Mouse (Mus musculus): ENCODE measurements around the gene Pcp4.

Gene Pcp4

GRCm38 (mm10) chr16:96491530-96491929, 24.1 kb downstream of the Pcp4 start:
- DNase-seq = no peak

DNA sequence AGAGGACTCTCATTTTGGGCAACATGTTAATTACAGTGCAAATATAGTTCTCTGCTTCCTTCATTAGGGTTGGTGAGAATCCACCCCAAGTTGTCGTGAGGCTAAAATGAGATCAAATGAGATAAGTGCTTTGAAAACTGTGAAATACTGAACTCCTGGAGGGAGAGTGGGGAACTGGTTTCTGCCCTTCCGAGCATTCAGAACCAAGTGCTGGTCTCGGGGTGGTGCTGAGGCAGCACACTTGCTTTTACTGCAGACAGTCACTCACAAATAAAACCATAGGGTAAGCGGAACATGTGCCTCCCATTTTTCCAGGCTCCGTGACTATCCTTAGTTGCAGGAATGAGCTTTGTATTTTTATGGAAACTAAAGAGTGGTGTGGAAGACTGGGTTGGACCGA, 26.7 kb downstream of the Pcp4 start:
- DNase-seq = no peak

GRCm38 (mm10) chr16:96498951-96499350, 31.5 kb downstream of the Pcp4 start:
- DNase-seq = no peak

DNA sequence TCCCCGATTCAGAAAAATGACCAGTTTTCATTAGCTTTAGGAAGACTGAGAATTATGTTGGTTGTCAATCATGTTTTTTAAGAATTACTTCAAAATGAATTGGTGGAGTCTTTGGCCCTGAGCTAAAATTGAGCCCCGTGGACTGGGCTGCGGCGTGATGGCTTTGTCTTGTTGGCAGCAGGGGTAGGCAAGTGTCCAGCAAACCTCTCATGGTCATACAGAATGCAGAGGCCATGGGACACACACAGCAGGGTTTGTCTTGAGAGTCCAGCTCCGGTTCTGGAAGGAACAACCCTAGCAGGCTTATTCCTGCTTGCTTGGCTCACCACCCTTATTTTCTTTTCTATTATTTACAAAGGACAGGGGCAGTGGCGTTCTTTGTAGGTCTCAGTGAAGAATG, 33.8 kb downstream of the Pcp4 start:
- no peak for DNase-seq

- DNase-seq = no peak
Observed at GRCm38 (mm10) chr16:96502586-96502985, 35.2 kb downstream of the Pcp4 start.

DNA sequence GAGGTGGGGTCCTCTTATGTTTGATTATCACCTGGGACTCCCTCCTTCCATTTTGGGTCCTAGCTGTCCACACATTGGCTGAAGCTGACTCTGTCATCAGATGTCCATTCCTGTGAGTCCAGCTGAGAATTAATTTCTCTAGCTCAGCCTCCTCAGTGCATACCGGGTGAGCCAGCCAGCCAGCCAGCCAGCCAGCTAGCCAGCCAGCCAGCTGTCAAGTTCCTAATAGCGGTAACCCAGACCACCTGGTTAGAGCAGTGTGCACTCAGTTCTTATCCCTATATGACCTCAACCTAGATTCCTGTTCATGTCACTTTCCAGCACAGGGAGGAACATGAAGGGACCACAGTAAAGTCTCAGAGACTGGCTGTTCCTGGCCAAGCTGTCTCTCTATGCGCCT, 47.1 kb downstream of the Pcp4 start:
- no peak for DNase-seq

DNA sequence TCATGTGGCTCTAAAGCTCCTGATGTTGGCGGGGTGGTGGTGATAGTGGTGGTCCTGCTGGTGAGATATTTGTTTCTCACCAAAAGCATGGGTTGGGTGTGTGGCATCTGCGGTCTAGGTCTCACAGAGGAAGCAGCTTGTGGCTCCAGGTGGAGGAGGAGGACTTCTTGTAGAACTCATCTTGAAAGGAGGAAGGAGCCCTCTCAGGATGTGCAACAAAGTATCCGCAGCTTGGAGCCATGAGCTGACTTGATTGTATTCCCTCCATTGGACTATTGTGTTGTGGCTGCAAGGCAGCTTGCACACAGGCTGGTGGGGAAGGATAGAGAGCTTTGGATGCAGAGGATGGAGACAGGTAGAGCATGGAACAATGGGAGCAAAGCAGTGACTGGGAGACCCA, 60.1 kb downstream of the Pcp4 start:
- DNase-seq = no peak

GRCm38 (mm10) chr16:96528471-96528870, 61.1 kb downstream of the Pcp4 start:
- DNase-seq = no peak

- DNase-seq = no peak
Observed at GRCm38 (mm10) chr16:96529896-96530568, 62.6 kb downstream of the Pcp4 start.

GRCm38 (mm10) chr16:96530569-96530898, 63.1 kb downstream of the Pcp4 start:
- no peak for DNase-seq

- no peak for DNase-seq
Observed at GRCm38 (mm10) chr16:96531029-96531428, 63.6 kb downstream of the Pcp4 start.

- DNase-seq = peak; percentile 41
Observed at GRCm38 (mm10) chr16:96533710-96534109, 66.3 kb downstream of the Pcp4 start.

GRCm38 (mm10) chr16:96535271-96535670, 67.9 kb downstream of the Pcp4 start:
- DNase-seq = no peak

DNA sequence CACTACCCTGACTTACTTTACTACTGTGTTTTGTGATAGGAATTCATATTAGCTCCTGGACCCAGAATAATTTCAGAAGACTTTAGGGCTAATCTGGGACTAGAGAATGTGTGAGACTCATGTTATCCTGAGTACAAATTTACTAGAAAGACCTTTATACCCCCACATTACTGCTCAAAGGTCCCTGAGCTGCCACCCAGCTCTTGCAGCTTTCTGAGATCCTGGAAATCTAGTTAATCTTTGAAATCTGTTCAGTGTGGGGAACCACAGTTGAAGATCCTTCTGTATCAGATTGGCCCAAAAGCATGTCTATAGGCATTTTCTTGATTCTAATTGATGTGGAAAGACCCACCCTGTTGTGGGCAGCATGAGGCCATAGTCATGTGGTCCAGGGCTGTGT, 69.0 kb downstream of the Pcp4 start:
- peak; percentile 17 for DNase-seq

DNA sequence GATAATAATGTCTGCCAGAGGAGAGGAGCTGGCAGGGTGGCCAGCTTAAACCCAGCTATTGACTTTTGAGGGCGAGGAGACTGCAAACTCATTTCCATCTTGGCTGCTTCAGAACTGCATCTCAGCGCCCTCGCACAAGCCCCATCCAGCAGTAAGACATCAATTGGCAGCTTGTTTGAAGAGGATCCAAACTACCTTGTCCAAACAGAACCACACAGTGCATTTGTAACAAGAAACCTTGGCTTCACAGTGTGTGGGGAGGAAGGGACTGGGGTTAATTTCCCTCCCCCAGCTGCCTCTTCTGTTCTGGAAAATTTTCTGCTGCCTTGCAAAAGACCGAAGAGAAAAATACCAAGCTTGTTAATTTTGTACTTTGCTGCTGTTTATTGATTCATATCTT, 71.7 kb downstream of the Pcp4 start:
- DNase-seq = no peak

GRCm38 (mm10) chr16:96541056-96541455, 73.7 kb downstream of the Pcp4 start:
- DNase-seq = peak; percentile 25

GRCm38 (mm10) chr16:96552680-96553079, 85.3 kb downstream of the Pcp4 start:
- DNase-seq = no peak

- no peak for DNase-seq
Observed at GRCm38 (mm10) chr16:96555412-96555811, 88.0 kb downstream of the Pcp4 start.

DNA sequence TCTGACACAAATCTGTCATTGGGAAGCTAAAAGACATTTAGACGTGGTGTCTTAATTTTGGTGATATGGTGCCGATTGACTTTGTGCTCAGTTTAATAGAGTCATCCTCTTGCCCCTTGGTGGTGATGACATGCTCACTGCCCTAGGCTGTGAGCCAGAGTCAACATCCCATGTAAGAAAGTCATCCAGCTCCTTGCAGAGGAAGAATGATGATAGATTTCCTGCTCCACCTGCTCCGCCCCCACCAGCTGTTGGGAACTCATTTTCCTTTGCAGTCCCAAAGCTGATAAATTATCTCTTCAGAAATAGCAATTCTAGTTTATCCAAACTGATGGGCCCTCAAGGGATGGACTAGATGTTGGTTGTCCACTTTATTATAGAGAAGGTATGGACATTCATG, 89.2 kb downstream of the Pcp4 start:
- peak; percentile 51 for DNase-seq

DNA sequence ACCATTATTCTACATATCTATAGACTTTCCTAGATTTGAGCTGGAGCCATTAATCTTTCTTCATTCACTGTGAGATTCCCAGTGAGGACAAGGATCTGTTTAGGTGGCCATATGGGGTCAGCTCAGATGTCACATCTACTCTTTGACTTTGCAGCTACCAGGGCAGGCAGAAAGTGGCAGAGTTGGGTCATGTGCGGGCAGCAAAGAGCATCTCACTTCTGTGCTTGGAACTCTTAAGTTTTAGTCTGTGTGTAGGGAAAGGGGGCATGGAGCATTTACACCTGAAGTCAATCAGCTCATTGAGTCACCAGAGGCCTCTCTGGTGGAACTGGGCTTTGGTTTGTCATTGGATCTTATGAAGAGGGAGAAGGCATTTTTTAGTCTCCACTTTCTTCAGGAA, 90.9 kb downstream of the Pcp4 start:
- DNase-seq = no peak

GRCm38 (mm10) chr16:96559796-96560195, 92.4 kb downstream of the Pcp4 start:
- no peak for DNase-seq

- no peak for DNase-seq
Observed at GRCm38 (mm10) chr16:96563350-96564257, 96.2 kb downstream of the Pcp4 start.

DNA sequence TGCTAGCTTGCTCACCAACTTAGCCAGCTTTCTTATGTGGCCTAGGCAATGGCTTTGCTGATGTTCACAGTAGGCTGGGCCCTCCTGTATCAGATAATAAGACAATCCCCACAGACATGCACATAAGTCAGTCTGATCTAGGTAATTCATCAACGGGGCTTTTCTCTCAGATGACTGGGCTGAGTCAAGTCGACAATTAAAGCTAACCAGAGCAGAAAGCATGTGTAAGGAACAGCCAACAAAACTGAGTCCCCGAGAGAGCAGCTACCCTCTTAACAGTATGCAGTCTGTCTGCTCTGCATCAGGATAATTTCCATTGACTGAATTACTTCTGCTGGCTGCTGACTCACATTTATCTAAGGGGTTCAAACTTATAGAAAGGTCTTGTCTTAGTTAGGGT, 100.0 kb downstream of the Pcp4 start:
- no peak for DNase-seq
